Mouse (Mus musculus): ENCODE data around the gene Drc3.

DNA sequence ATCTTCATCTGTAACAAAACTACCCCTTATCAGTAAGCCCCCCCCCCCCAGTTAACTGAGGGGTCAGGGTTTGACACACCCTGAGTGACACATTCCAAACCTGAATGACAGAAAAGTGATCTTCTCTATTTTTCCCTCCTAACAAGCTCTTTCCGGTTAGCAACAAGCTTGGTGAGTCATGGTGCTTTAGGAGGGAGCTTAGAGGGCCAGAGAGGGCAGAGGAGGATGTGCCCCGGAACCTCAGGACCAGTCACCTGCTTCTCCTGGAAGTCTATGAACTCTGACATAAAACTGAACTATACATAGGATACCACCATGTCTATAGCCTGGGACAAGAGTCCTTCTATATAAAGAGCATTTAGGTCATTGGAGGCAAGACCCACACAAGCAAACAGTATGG lies 45.1 kb upstream of the Drc3 start:
- no peak for TF ChIP-seq CTCF (IDR thresholded peaks at IDR 0.05; ENCODE audit: low read depth)
- TF ChIP-seq EP300 (IDR thresholded peaks at IDR 0.05; ENCODE audit: low read depth): no peak

Measured in liver, embryonic 14.5 days (tissue).